Mouse (Mus musculus): Measurements from ENCODE around the gene Miga1.

DNA sequence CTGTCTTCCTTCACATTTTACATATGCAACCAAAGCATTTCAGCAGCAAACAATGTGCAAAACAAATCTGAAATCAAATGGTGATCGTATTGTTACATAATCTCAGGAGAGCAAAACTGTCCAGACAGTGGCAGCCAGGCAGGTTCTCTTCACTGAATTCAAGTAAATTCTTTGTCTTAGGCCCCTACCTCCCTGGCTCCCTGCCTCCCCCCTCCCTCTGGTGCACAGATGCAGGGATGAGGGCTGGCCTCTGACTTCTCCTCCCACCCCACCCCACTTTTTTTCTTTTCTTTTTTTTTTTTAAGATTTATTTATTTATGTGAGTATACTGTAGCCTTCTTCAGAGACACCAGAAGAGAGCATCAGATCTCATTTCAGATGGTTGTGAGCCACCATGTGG lies 79.8 kb downstream of the Miga1 start:
- TF ChIP-seq GATA1 (IDR thresholded peaks at IDR 0.05; ENCODE audit: borderline replicate concordance, low read length), result no peak
- TF ChIP-seq FLI1 (IDR thresholded peaks at IDR 0.05; ENCODE audit: low read length), result no peak

Data from megakaryocyte, embryonic 14.5 days (primary cell).